Mouse (Mus musculus): ENCODE results near the gene Aptx.

The Aptx gene

GRCm38 (mm10) chr4:40666237-40667012 lies 36.6 kb downstream of the Aptx start:
- no peak for DNase-seq

GRCm38 (mm10) chr4:40651055-40651454 lies 51.9 kb downstream of the Aptx start:
- DNase-seq, result no peak

- DNase-seq, result no peak
These were observed 53.9 kb downstream of the Aptx start for GRCm38 (mm10) chr4:40649111-40649510.

- DNase-seq, result no peak
These were observed 59.4 kb downstream of the Aptx start for GRCm38 (mm10) chr4:40643567-40643966.

- DNase-seq, result no peak
These were observed 62.0 kb downstream of the Aptx start for GRCm38 (mm10) chr4:40640991-40641390.

Measured in spleen, adult 18-20 months (tissue).